Mouse (Mus musculus) lung, adult 2 months (tissue): ENCODE measurements around the gene Ccdc153.

ENCODE experiments used
- CTCF ChIP-seq: fragments of 200-500 bp; IDR thresholded peaks from 2 replicates; pipeline ENCODE4 v1.5.1; 2011; ENCODE audit warnings: mild to moderate bottlenecking, low read length, control low read depth; ENCODE audit not compliant: insufficient read depth
- POLR2A ChIP-seq: fragments of 200-500 bp; IDR thresholded peaks from 2 replicates; pipeline ENCODE4 v1.6.1; 2011; ENCODE audit warnings: low read depth, mild to moderate bottlenecking, control low read depth, low read length, borderline replicate concordance; ENCODE audit errors: extremely low read depth

GRCm38 (mm10) chr9:44234479-44235427 is 5.7 kb upstream of the Ccdc153 start:
- TF ChIP-seq CTCF = no peak
- TF ChIP-seq POLR2A = no peak
